Mouse (Mus musculus): Measurements from ENCODE around the gene Dlg2.

The Dlg2 gene

GRCm38 (mm10) chr7:92164875-92165518, 1688.5 kb downstream of the Dlg2 start:
- DNase-seq (ENCODE audit: low spot score in 2 of 2): peak in 1 of 2 experiments; percentile 31

- no peak for DNase-seq (ENCODE audit: low spot score in 2 of 2)
Measured at GRCm38 (mm10) chr7:92180029-92180428, 1703.6 kb downstream of the Dlg2 start.

GRCm38 (mm10) chr7:92180591-92181587, 1704.4 kb downstream of the Dlg2 start:
- peak in 1 of 2 experiments; percentile 21 for DNase-seq (ENCODE audit: low spot score in 2 of 2)

DNA sequence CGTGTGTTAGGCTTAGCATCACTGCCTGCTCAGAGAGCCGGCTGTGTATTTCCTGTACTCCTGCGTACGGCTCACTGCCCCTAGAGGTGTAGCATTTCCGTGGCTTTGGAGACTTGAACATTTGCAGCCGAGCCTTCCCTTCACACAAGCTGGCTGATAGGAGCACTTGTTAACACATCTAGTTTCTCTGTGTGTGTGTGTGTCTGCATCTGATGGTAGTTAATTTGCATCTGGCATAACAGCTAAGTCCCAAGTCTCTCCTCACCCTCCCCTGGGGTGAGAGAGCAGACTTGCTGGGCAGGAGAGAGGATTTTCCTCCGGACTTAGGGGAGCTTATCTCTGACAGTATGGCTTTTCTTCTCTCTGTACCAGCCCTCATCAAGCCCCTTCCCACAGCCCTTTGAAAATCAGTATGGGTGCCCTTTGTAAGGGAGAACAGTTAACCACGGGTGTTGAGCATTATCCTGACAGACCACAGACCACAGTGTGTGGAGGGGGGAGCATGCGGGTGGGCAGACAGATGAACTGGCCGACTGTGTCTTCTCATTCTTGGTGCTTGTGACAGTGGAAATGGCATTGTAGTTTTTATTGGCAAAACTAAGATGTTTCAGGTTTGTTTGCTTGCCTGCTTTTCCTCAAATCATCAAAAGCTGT, 1705.6 kb downstream of the Dlg2 start:
- DNase-seq (ENCODE audit: low spot score in 2 of 2): no peak

DNA sequence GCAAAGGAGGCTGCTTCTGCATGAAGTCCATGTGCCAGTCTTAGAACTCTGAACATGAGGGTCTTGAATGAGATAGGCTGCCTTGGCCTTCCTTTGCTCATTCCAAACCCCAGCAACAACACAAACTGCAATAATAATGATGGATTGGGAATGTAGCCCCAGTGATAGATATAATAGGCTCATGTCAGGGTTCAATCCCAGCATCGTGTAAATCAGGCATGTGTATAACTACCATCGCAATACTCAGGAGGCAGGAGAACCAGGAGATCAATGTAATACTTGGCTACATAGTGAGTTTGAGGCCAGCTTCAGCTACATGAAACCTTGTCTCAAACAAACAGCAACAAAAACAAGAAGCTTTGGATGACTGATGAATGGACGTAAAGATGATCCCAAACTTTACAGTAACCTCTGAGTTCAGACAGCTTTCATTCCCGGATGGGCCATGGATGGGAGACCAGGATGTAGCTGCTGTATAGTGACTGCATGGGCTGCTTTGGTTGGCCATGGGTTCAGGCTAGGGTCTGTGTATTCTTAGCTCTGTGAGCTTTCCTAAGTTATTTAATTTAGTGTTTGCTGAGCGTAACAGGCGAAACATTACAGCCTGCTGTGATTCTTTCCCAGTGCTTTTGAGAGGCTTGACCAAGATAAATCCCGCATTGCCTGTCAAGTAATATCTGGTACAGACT, 1708.0 kb downstream of the Dlg2 start:
- no peak for DNase-seq (ENCODE audit: low spot score in 2 of 2)

- DNase-seq (ENCODE audit: low spot score in 2 of 2): no peak
Measured at GRCm38 (mm10) chr7:92186341-92186740, 1709.9 kb downstream of the Dlg2 start.

- no peak for DNase-seq (ENCODE audit: low spot score in 2 of 2)
Measured at GRCm38 (mm10) chr7:92189149-92189548, 1712.7 kb downstream of the Dlg2 start.

DNA sequence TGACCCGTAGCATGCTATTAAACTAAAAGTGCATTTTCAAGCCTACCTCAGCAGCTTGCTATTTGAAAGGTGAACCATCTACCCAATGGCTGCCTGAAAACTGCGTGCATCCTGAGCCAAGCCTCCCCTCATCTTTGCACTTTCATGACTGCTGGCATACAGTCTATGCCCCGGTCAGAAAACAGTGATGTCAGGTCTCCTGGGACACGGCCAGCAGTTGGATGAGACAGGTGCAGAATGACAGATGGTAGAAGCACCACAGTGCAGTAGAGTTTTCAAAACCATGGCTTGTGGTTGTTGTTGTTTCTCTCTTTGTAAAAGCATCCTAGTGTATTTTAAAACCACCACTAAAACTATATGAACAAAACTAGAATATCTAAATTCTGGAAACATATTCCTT, 1719.5 kb downstream of the Dlg2 start:
- no peak for DNase-seq (ENCODE audit: low spot score in 2 of 2)

GRCm38 (mm10) chr7:92197621-92198020, 1721.1 kb downstream of the Dlg2 start:
- peak; percentile 21 to 50 for DNase-seq (ENCODE audit: low spot score in 2 of 2)

DNA sequence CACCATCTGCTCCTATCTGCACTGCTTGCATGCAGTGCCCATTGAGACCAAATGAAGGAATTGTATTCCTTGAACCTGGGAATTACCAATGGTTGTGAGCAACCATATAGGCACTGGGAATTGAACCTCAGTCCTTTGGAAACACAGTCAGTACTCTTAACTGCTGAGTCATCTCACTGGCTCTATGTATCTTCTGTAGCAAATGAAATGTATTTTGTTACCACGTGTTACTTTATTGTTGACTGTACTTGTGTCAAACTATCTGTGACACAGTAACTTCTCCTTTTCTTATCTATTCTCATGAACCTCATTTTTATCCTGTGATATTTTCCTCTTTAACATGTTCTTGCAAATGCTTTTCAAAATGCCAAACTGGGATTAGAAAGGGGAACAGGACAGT, 1722.7 kb downstream of the Dlg2 start:
- DNase-seq (ENCODE audit: low spot score in 2 of 2): no peak

DNA sequence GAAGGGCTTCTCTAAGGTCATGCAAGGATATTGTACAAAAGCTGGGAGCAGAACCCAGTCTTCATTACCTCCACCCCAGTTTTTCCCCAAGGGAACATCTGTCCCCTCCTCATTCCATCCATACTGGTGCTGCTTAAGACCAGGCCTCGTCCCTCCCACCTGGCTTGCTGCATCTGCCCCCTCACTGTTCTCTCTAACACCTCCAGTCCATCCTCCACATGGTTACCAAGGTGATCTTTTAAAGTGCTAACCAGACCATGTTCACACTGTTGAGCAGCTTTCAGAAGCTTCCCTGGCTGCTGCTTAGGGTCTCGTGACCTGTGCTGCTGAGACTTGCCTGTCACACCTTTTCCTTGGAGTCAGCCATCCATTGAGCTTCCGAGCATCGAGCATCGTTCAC, 1734.2 kb downstream of the Dlg2 start:
- DNase-seq (ENCODE audit: low spot score in 2 of 2): no peak

DNA sequence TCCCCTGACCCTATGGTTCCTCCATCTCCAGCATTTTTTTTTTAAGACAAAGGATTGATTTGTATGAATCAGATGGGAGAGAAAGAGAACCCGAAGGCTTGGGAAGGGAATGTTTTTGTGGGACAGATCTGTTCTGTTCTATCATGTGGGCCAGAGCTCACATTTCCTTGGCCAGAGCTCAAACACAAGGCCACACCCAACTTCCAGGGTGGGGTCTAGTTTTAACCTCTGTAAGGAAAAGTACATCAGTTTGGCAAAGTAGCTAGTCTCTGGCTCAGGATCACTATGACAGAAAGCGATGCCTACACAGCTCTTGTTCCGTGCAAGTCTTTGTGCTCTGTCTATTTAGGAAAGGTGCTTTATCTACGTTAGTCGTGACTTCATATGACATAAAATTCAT, 1737.3 kb downstream of the Dlg2 start:
- DNase-seq (ENCODE audit: low spot score in 2 of 2): no peak

- no peak for DNase-seq (ENCODE audit: low spot score in 2 of 2)
Measured at GRCm38 (mm10) chr7:92218171-92218570, 1741.7 kb downstream of the Dlg2 start.

GRCm38 (mm10) chr7:92220619-92221018, 1744.1 kb downstream of the Dlg2 start:
- no peak for DNase-seq (ENCODE audit: low spot score in 2 of 2)

DNA sequence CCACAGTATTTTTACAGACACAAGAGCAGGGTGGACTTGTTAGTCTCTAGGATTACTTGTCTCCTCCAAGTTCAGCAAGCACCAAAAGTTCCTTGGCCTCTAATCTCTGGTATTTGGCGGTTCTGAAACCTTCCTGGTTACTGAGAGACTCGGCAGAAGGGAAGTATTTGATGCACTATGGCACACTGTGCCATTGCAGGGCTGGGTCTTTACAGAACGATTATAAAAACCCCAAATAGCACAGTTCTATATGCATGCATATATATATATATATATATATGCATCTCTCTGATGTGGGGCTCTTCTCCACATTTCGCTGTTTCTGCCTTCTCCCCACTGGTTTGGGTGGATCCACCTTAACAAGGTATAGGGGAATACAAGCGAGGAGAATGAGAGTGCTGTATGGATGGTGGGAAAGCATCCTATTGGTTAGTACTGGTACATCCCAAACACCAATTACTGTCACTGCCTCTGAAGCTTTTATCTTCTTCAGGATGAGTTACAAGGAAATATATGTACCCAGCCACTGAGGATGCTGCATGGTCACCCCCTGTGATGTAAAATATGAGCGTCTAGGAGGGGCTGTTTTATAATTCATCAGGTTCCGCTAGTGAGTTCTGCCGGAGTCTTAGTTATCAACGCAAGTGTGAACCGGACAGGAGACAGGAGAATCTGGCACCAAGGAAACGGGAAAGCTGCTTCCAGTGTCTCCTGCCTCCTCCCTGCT, 1758.2 kb downstream of the Dlg2 start:
- DNase-seq (ENCODE audit: low spot score in 2 of 2): peak in 1 of 2 experiments; percentile 45

GRCm38 (mm10) chr7:92235541-92236031, 1759.1 kb downstream of the Dlg2 start:
- DNase-seq (ENCODE audit: low spot score in 2 of 2): peak in 1 of 2 experiments; percentile 15

- DNase-seq (ENCODE audit: low spot score in 2 of 2): no peak
Measured at GRCm38 (mm10) chr7:92240908-92241307, 1764.4 kb downstream of the Dlg2 start.

DNA sequence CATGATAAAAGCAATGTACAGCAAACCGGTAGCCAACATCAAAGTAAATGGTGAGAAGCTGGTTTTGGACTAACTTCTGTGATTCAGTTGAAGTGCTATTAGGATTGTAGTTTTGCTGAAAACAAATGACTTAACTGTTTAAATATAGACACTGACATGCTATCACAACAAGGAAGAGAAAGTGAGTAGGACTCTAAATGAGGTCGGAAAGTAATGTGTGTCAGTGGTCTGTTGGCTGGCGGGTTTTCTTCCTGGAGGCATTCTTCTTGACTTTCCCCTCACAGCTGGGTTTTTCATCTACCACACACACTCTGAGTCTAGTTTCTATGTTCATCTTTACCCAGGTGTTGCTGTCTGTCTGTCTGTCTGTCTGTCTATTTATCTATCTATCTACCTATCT, 1771.1 kb downstream of the Dlg2 start:
- no peak for DNase-seq (ENCODE audit: low spot score in 2 of 2)

GRCm38 (mm10) chr7:92248619-92249018, 1772.1 kb downstream of the Dlg2 start:
- DNase-seq (ENCODE audit: low spot score in 2 of 2): no peak

DNA sequence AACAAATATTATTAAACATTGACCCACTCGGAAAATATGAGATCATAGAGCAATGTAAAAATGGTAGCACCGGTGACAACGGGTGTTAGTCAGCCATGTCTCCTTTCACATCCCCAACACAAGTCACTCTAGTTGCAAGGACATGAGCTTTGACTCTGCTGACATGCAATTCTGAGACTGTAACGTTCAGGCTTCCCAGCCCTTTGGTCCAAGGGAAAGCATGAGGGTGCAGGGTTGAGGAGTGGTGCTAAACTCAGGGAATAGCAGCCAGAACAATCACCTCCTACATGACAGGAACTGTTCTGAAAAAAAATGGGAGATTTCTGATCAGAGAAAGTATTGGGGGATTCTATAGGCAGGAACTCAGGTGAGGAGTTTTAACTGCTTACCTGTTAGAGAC, 1781.7 kb downstream of the Dlg2 start:
- no peak for DNase-seq (ENCODE audit: low spot score in 2 of 2)

DNA sequence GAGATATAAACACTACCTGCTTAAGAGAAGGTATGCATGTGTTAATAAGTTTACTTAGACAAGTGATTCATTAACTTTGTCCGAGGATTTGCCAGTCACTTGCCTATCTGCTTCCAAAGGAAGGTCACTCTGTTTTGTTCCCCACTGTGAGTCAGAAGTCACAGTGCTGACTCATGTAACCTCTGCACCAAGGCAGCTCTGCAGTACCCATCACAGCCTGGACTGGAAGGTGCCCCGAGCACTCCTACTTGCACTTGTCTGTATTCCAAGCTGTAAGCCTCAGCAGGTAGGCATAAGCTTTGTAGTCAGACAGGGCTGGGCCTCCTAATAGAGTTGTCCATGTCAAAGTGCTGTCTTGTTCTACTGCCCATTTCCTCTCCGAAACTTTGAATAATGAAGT, 1782.2 kb downstream of the Dlg2 start:
- no peak for DNase-seq (ENCODE audit: low spot score in 2 of 2)

Data from left cerebral cortex, adult 9 months (tissue).